ENCODE assay signal across 8 mouse cellular contexts in the genomic region with DNA sequence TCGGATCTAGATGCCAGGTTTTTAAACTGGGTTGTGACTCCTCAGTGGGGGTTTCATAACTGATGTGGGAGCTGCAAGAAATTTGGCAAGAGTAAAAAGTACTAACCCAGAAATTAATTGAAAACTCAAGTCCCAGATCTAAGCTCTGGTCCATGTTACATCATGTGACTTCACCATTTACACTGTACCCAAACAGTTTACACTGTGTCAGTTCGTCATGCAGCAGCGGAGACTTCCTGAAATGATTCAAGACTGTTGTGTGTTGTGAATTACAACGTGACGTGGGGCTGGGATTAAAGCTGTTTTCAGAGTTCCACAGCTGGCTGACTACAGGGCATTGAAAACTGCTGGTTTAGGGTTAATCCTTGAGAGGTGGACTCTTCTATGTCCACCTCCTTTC. TPM values are rescaled to one million over a fixed set of nuclear protein-coding genes. Genes with fewer than 3 reads are reported as not detected.
DNase-seq lines count a peak whose midpoint lies in the region; ATAC-seq and TF ChIP-seq lines count a peak whose summit lies in the region.

No protein-coding gene starts in this region.

- H3K36me3 ChIP-seq in kidney, embryonic 16.5 days (ENCODE audit: insufficient read depth, low read length), result peaks cover 31% of the 10 kb centered on the region
- peaks cover 46% of the 10 kb centered on the region for H3K36me3 ChIP-seq in embryonic facial prominence, embryonic 10.5 days (replicated peaks)
- H3K36me3 ChIP-seq in intestine, postnatal 0 days (ENCODE audit: control insufficient read depth, insufficient read depth), result peaks cover 31% of the 10 kb centered on the region
- H3K36me3 ChIP-seq in neural tube, embryonic 13.5 days, result peaks cover 38% of the 10 kb centered on the region

- ATAC-seq in kidney, embryonic 16.5 days (ENCODE audit: low FRiP score, low TSS enrichment), result no peak
- no peak for ATAC-seq in intestine, postnatal 0 days
- ATAC-seq in neural tube, embryonic 13.5 days (ENCODE audit: low read depth), result no peak

- TF ChIP-seq CTCF in intestine, postnatal 0 days (IDR thresholded peaks at IDR 0.05; ENCODE audit: low read depth), result no peak

- no peak for DNase-seq in kidney, adult 18-20 months
- no peak for DNase-seq in embryonic facial prominence, embryonic 10.5 days (ENCODE audit: low spot score)
- no peak for DNase-seq in adrenal gland, adult 18-20 months (ENCODE audit: low spot score in 2 of 2)
- DNase-seq in thymus, postnatal 4 days, result no peak
- no peak for DNase-seq in gastrocnemius, adult 8-10 months (ENCODE audit: low spot score in 2 of 2)

- peak overlapping the region; percentile 91 for H3K9ac ChIP-seq in kidney, embryonic 16.5 days (replicated peaks; ENCODE audit: low read length)
- peak overlapping the region; percentile 77 for H3K9ac ChIP-seq in intestine, postnatal 0 days (ENCODE audit: low read depth, low read length)
- H3K9ac ChIP-seq in neural tube, embryonic 13.5 days, result peak overlapping the region; percentile 83

- H3K27me3 ChIP-seq in kidney, embryonic 16.5 days (ENCODE audit: insufficient read depth, low read length), result no peaks in the 10 kb centered on the region
- H3K27me3 ChIP-seq in embryonic facial prominence, embryonic 10.5 days (replicated peaks; ENCODE audit: low read depth, poor library complexity, severe bottlenecking), result no peaks in the 10 kb centered on the region
- H3K27me3 ChIP-seq in intestine, postnatal 0 days (replicated peaks; ENCODE audit: control insufficient read depth, insufficient read depth, low read length), result no peaks in the 10 kb centered on the region
- peaks cover 5% of the 10 kb centered on the region for H3K27me3 ChIP-seq in neural tube, embryonic 13.5 days

- 36% methylated on average over 5 of the region's 5 CpGs for WGBS in kidney, embryonic 16.5 days
- WGBS in embryonic facial prominence, embryonic 10.5 days, result 71% methylated on average over 5 of the region's 5 CpGs
- WGBS in intestine, postnatal 0 days, result 9% methylated on average over 5 of the region's 5 CpGs
- WGBS in neural tube, embryonic 13.5 days, result 65% methylated on average over 5 of the region's 5 CpGs

- 0 out of 2 replicates have a peak overlapping the region, but pooled peaks have one; percentile 7 for H3K27ac ChIP-seq in kidney, embryonic 16.5 days (ENCODE audit: low read length)
- H3K27ac ChIP-seq in embryonic facial prominence, embryonic 10.5 days (replicated peaks), result no peak overlapping the region
- no peak overlapping the region for H3K27ac ChIP-seq in intestine, postnatal 0 days (ENCODE audit: low read depth, low read length)
- no peak overlapping the region for H3K27ac ChIP-seq in neural tube, embryonic 13.5 days (replicated peaks)

- no peaks in the 10 kb centered on the region for H3K9me3 ChIP-seq in kidney, embryonic 16.5 days (ENCODE audit: low read length)
- H3K9me3 ChIP-seq in embryonic facial prominence, embryonic 10.5 days, result no peaks in the 10 kb centered on the region
- H3K9me3 ChIP-seq in intestine, postnatal 0 days (ENCODE audit: control insufficient read depth), result no peaks in the 10 kb centered on the region
- H3K9me3 ChIP-seq in neural tube, embryonic 13.5 days, result no peaks in the 10 kb centered on the region

- peaks cover 11% of the 10 kb centered on the region for H3K4me1 ChIP-seq in kidney, embryonic 16.5 days (ENCODE audit: insufficient read depth, low read length)
- peaks cover 14% of the 10 kb centered on the region for H3K4me1 ChIP-seq in embryonic facial prominence, embryonic 10.5 days
- peaks cover 3% of the 10 kb centered on the region; the same call in 1 of the 2 replicates for H3K4me1 ChIP-seq in intestine, postnatal 0 days (replicated peaks; ENCODE audit: control insufficient read depth, insufficient read depth, low read length)
- H3K4me1 ChIP-seq in neural tube, embryonic 13.5 days (replicated peaks), result peaks cover 18% of the 10 kb centered on the region

- H3K4me2 ChIP-seq in kidney, embryonic 16.5 days (replicated peaks; ENCODE audit: low read depth, low read length), result peak overlapping the region; percentile 89
- peak overlapping the region; percentile 72 for H3K4me2 ChIP-seq in intestine, postnatal 0 days (replicated peaks; ENCODE audit: low read depth)
- peak overlapping the region; percentile 68 for H3K4me2 ChIP-seq in neural tube, embryonic 13.5 days

- peak overlapping the region; percentile 82 for H3K4me3 ChIP-seq in kidney, embryonic 16.5 days (ENCODE audit: low read length)
- peak overlapping the region; percentile 92 for H3K4me3 ChIP-seq in embryonic facial prominence, embryonic 10.5 days
- peak overlapping the region; percentile 86 for H3K4me3 ChIP-seq in intestine, postnatal 0 days (ENCODE audit: low read depth, low read length)
- peak overlapping the region; percentile 72 for H3K4me3 ChIP-seq in neural tube, embryonic 13.5 days

RNA-seq across cellular contexts. Expression of a gene that starts 1.2 kb away (rescaled TPM):
- polyA plus RNA-seq in kidney, embryonic 16.5 days (2015; fragmentation: Nextera tagmentation; extraction: Ambion mirVana), result 171 and 183 TPM in 2 replicates
- polyA plus RNA-seq in embryonic facial prominence, embryonic 10.5 days (2016; fragmentation: Nextera tagmentation; extraction: Ambion mirVana), result 230 and 243 TPM in 2 replicates
- 88.7 and 93.5 TPM in 2 replicates for polyA plus RNA-seq in intestine, postnatal 0 days (2015; fragmentation: Nextera tagmentation; extraction: Ambion mirVana)
- 221 and 249 TPM in 2 replicates for polyA plus RNA-seq in neural tube, embryonic 13.5 days (2015; fragmentation: Nextera tagmentation; extraction: Ambion mirVana)
- 10 to 100 TPM; 48.2 to 58.8 TPM for total RNA-seq in adrenal gland, adult 18-20 months (2021)
- 10 to 100 TPM; 38.5 to 46.0 (median 40.4) TPM for total RNA-seq in gastrocnemius, adult 8-10 months (2022)
